Mouse (Mus musculus): ENCODE measurements around the gene Tut7. TPM values are rescaled to one million over a fixed set of nuclear protein-coding genes. Genes with fewer than 3 reads are reported as not detected.
"Not testable (repeated sequence)": the region's sequence is repeated elsewhere in the genome, so short reads cannot be mapped to it uniquely, and the experiment has no call there.

Gene Tut7
- polyA plus RNA-seq, 1 experiment = 10.1 TPM

DNA sequence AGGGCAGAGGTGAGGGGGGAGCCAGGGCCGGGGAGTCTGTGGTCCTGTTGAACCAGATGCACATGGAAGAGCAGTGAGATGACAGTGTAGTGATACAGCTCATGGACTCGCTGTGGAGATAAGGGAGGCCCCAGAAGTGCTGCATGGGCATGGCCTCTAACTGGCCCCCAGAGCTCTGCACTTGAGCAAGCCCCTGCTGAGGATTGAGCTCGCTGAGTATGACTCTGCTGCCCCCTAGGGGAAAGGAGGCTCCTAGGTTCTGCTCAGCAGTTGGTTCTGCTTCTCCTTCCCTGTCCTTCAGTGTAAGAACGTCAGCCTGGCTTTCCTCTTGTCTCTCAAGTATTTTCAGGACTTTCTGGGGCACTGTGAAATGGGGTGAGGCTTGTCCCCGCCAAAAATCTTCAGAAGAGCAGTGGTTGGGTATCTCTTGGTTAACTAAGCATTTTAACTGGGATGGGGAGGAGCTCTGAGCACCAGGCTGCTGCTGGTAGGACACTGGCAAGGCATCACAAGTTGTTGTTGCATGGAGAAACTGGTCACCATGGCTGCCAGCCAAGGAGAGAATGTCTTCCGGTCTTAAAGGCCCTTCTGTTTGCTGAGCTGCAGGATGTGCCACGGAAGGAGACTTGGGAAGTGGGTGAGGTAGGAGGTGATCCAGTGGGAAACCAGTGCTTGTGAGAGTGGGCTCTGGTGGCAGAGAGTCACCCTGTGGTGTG lies 94.4 kb downstream of the Tut7 start:
- Histone ChIP-seq H3K4me3 (ENCODE audit: control insufficient read depth, low read depth, low read length) (peak overlapping the region; percentile 83), H3K27ac (ENCODE audit: control insufficient read depth, insufficient read depth, low read depth, low read length) (no peak overlapping the region)
- no peak for TF ChIP-seq POLR2A (IDR thresholded peaks at IDR 0.05; ENCODE audit: control insufficient read depth, low read depth, low read length)
- peak; percentile 72; the same call in 1 of the 2 replicates for TF ChIP-seq CTCF (IDR thresholded peaks at IDR 0.05; ENCODE audit: control insufficient read depth, insufficient read depth, insufficient replicate concordance, low read depth, low read length)

DNA sequence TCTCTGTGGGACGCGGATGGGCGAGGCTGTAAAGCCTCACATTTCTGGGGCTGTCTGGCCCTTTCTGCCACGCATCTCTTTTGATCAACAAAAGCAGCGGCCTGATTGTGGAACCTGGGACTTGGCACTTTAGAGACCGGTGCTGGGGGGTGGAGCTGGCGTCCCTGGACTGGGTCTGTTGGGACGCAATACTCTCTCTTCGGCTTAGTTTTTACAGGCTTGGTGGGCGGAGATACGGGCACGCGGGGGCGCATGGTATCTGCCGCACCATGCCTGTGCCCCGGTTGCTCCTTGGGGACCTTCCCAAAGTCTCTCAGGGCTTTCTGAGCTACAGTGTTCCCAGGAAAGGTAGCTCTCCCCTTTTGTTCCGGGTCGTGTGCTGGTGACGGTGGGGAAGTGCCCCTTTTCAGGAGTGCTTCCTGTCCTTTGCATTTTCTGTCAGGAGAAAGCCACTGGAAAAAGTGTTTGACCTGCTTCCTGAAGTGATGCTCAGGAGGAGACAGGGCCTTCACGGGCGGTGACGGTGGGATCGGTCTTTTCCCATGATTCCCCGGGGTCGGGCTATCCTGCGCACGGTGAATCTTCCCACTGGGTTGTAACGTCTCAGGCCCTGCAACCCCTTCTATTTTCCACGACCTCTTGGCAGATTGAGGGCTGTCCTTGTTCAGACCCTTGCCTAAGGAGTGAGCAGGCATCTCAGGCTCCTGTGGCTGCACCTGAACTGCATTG lies 96.6 kb downstream of the Tut7 start:
- peak overlapping the region; percentile 82 for H3K4me3 ChIP-seq (ENCODE audit: control insufficient read depth, low read depth, low read length)
- peaks cover 14% of the 10 kb centered on the region for H3K4me1 ChIP-seq (ENCODE audit: control insufficient read depth, insufficient read depth, low read length)
- H3K36me3 ChIP-seq (ENCODE audit: control insufficient read depth, insufficient read depth, low read length) = no peaks in the 10 kb centered on the region
- H3K27me3 ChIP-seq (ENCODE audit: control insufficient read depth, insufficient read depth, low read length) = no peaks in the 10 kb centered on the region
- TF ChIP-seq CTCF (IDR thresholded peaks at IDR 0.05; ENCODE audit: control insufficient read depth, insufficient read depth, insufficient replicate concordance, low read depth, low read length) (no peak), POLR2A (IDR thresholded peaks at IDR 0.05; ENCODE audit: control insufficient read depth, low read depth, low read length) (peak; percentile 65; the same call in 1 of the 2 replicates)
- H3K27ac ChIP-seq (ENCODE audit: control insufficient read depth, insufficient read depth, low read depth, low read length) = peak overlapping the region; percentile 65

More for the DNA sequence above, 94.4 kb downstream of the Tut7 start:
- H3K4me1 ChIP-seq (ENCODE audit: control insufficient read depth, insufficient read depth, low read length) = peaks cover 14% of the 10 kb centered on the region
- no peaks in the 10 kb centered on the region for H3K36me3 ChIP-seq (ENCODE audit: control insufficient read depth, insufficient read depth, low read length)
- no peaks in the 10 kb centered on the region for H3K27me3 ChIP-seq (ENCODE audit: control insufficient read depth, insufficient read depth, low read length)

DNA sequence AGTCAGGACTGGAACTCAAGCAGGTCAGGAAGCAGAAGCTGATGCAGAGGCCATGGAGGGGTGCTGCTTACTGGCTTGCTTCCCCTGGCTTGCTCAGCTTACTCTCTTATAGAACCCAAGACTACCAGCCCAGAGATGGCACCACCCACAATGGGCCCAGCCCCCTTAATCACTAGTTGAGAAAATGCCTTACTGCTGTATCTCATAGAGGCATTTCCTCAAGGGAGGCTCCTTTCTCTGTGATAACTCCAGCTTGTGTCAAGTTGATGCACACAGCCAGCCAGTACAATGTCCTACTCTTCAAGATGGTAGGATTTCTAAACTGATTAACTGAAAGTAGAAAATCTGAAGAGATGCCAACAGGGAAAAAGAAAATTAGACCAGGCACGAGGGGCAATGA lies 100.9 kb downstream of the Tut7 start:
- not testable (repeated sequence) for H3K4me1 ChIP-seq (ENCODE audit: control insufficient read depth, insufficient read depth, low read length); H3K27ac ChIP-seq (ENCODE audit: control insufficient read depth, insufficient read depth, low read depth, low read length); H3K27me3 ChIP-seq (ENCODE audit: control insufficient read depth, insufficient read depth, low read length); H3K36me3 ChIP-seq (ENCODE audit: control insufficient read depth, insufficient read depth, low read length); H3K4me3 ChIP-seq (ENCODE audit: control insufficient read depth, low read depth, low read length)

Other genes with a start within 250 kb of the Tut7 start
- gene Agtpbp1, start 237.9 kb downstream of the Tut7 start, polyA plus RNA-seq (2012; rRNA removed) = 74.6 and 82.5 TPM in 2 replicates
- 42.8 and 46.5 TPM in 2 replicates for gene Naa35, start 237.9 kb downstream of the Tut7 start, polyA plus RNA-seq (2012; rRNA removed)
- 3.0 and 3.4 TPM in 2 replicates for gene Golm1, start 147.3 kb downstream of the Tut7 start, polyA plus RNA-seq (2012; rRNA removed)
- 23.4 and 24.2 TPM in 2 replicates for gene 4921517D22Rik, start 129.0 kb downstream of the Tut7 start, polyA plus RNA-seq (2012; rRNA removed)
- gene Spata31d1a, start 112.8 kb downstream of the Tut7 start, polyA plus RNA-seq (2012; rRNA removed) = 111 and 122 TPM in 2 replicates
- 118 and 120 TPM in 2 replicates for gene Spata31d1b, start 110.9 kb downstream of the Tut7 start, polyA plus RNA-seq (2012; rRNA removed)
- gene Spata31d1d, start 91.4 kb downstream of the Tut7 start, polyA plus RNA-seq (2012; rRNA removed) = 74.8 and 83.7 TPM in 2 replicates
- 45.6 and 46.7 TPM in 2 replicates for gene 1700014D04Rik, start 76.4 kb downstream of the Tut7 start, polyA plus RNA-seq (2012; rRNA removed)
- 149 and 158 TPM in 2 replicates for gene Isca1, start 53.3 kb downstream of the Tut7 start, polyA plus RNA-seq (2012; rRNA removed)
- not detected in 2 replicates for gene Gm49354, start 40.9 kb downstream of the Tut7 start, polyA plus RNA-seq (2012; rRNA removed)

All from testis, adult 2 months (tissue).